In genomic region chr16:37645211-37645610, GRCm38 (mm10) we compare ENCODE assay signal across 17 mouse cellular contexts.
"Had no signal": no experiment of that assay in that cellular context is flagged by ENCODE, and none has a peak within 500 bp of the region (broad histone marks: within the 10 kb centered on the region; RNA-seq: fewer than 3 reads in every experiment).

No protein-coding gene starts in this region.

- H3K4me3 ChIP-seq: liver, embryonic 15.5 days; lung, embryonic 15.5 days; megakaryocyte, embryonic 14.5 days; midbrain, embryonic 12.5 days; neural tube, embryonic 12.5 days; stomach, embryonic 15.5 days had no signal

- H3K27ac ChIP-seq: liver, embryonic 15.5 days; lung, embryonic 15.5 days; macrophage; midbrain, embryonic 12.5 days; neural tube, embryonic 12.5 days; stomach, embryonic 15.5 days; stomach, postnatal 0 days had no signal

- H3K9ac ChIP-seq: liver, embryonic 15.5 days; liver, postnatal 0 days; lung, embryonic 15.5 days; midbrain, embryonic 12.5 days; neural tube, embryonic 12.5 days; stomach, embryonic 15.5 days had no signal

- H3K9me3 ChIP-seq: liver, embryonic 15.5 days; lung, embryonic 15.5 days; midbrain, embryonic 12.5 days; neural tube, embryonic 12.5 days; stomach, embryonic 15.5 days had no signal

- H3K4me1 ChIP-seq: liver, embryonic 15.5 days; lung, embryonic 15.5 days; midbrain, embryonic 12.5 days; neural tube, embryonic 12.5 days; stomach, embryonic 15.5 days had no signal

- H3K27me3 ChIP-seq: liver, embryonic 15.5 days; lung, embryonic 15.5 days; megakaryocyte, embryonic 14.5 days; midbrain, embryonic 12.5 days; neural tube, embryonic 12.5 days; stomach, embryonic 15.5 days had no signal

- H3K4me2 ChIP-seq: liver, embryonic 15.5 days; lung, embryonic 15.5 days; midbrain, embryonic 12.5 days; neural tube, embryonic 12.5 days; stomach, embryonic 15.5 days had no signal

- ATAC-seq: liver, postnatal 0 days; lung, postnatal 0 days had no signal

- DNase-seq: liver, postnatal 0 days; lung, adult 2 months; lung, postnatal 14 days; lung, postnatal 36 days; right cerebral cortex, postnatal 14 days; thymus, adult 2 months; thymus, postnatal 25 days; thymus, postnatal 4 days had no signal
